ENCODE assay signal across 29 mouse cellular contexts in genomic region chr6:99572071-99572470, GRCm38 (mm10).
"Had no signal": no experiment of that assay in that cellular context is flagged by ENCODE, and none has a peak within 500 bp of the region (broad histone marks: within the 10 kb centered on the region; RNA-seq: fewer than 3 reads in every experiment).

No protein-coding gene starts in this region.

- H3K27ac ChIP-seq: limb, embryonic 10.5 days; limb, embryonic 12.5 days; limb, embryonic 13.5 days; limb, embryonic 15.5 days; liver, embryonic 12.5 days; liver, embryonic 13.5 days; liver, embryonic 14.5 days; liver, embryonic 15.5 days; lung, embryonic 15.5 days; macrophage; midbrain, embryonic 10.5 days; midbrain, embryonic 12.5 days; midbrain, embryonic 13.5 days; midbrain, embryonic 15.5 days had no signal

- DNase-seq: left cerebral cortex, postnatal 4 days; liver; liver, embryonic 13.5 days; liver, postnatal 0 days; lung, adult 18-20 months; lung, adult 2 months; lung, embryonic 14.5 days; lung, postnatal 10 days; lung, postnatal 14 days; lung, postnatal 36 days; lung, postnatal 4 days; midbrain, embryonic 14.5 days had no signal

- ATAC-seq: liver, embryonic 12.5 days; liver, postnatal 0 days; lung, postnatal 0 days; midbrain, embryonic 13.5 days; midbrain, embryonic 15.5 days; midbrain, embryonic 16.5 days had no signal

- H3K4me3 ChIP-seq: limb, embryonic 10.5 days; limb, embryonic 12.5 days; limb, embryonic 13.5 days; limb, embryonic 15.5 days; liver, embryonic 12.5 days; liver, embryonic 13.5 days; liver, embryonic 15.5 days; lung, embryonic 15.5 days; megakaryocyte, embryonic 14.5 days; midbrain, embryonic 10.5 days; midbrain, embryonic 12.5 days; midbrain, embryonic 13.5 days; midbrain, embryonic 15.5 days; myocyte had no signal
